Mouse (Mus musculus) kidney, postnatal 14 days (tissue): ENCODE measurements around the gene Gm7879.
"Not testable (repeated sequence)": the region's sequence is repeated elsewhere in the genome, so short reads cannot be mapped to it uniquely, and the experiment has no call there.

Experiments used
- DNase-seq: peaks from one replicate; pipeline ENCODE4 v3.0.0; 2022; ENCODE audit warnings: mixed read lengths

Gm7879 gene

GRCm38 (mm10) chr5:43912844-43913243, at the start of gene Gm7879:
Gm7879 (plus strand) TSS chr5:43913144.
- DNase-seq: not testable (repeated sequence)

DNA sequence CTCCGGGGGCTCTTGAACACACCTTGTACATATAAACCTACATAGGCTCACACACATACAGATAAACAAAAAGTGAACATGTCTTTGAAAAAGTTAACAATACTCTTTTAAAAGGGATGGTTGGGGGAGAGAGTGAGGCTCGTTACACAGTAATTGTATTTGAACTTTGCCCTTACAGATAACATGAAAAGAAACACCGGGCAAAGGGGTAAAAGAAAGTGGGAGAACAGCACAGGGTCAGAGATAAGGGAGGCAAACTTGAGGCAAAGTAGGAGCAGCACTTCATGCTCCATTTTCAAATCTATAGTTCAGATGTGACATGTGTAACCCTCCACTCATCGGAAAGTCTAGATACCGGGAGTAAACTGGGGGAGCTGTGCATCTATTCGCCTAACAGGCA, 49.3 kb upstream of the Gm7879 start:
- no peak for DNase-seq

GRCm38 (mm10) chr5:43865316-43865715, 47.6 kb upstream of the Gm7879 start:
- DNase-seq: peak; percentile 30

- DNase-seq: no peak
These were observed 44.7 kb upstream of the Gm7879 start, which contains the start of gene Cd38 for GRCm38 (mm10) chr5:43868253-43868652. Cd38 (plus strand) TSS chr5:43868553.

GRCm38 (mm10) chr5:43868711-43869600, 44.0 kb upstream of the Gm7879 start:
- DNase-seq: peak; percentile 46

DNA sequence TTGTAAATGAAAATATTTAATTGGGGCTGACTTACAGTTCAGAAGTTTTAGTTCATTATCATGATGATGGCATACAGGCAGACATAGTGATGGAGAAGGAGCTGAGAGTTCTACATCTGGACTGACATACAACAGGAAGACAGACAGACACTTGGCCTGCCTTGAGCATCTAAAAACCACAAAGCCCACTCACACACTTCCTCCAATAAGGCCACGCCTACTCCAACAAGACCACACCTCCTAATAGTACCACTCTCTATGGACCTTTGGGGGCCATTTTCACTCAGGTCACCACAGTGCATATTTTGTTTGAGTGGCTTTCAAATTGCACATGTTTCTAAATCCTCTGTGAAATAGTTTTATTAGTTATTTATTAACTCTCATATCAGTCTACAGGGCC, 41.1 kb upstream of the Gm7879 start:
- no peak for DNase-seq

- no peak for DNase-seq
These were observed 40.3 kb upstream of the Gm7879 start for GRCm38 (mm10) chr5:43872652-43873051.

GRCm38 (mm10) chr5:43882034-43882433, 30.9 kb upstream of the Gm7879 start:
- no peak for DNase-seq

- DNase-seq: no peak
These were observed 27.7 kb upstream of the Gm7879 start for GRCm38 (mm10) chr5:43885060-43885820.

DNA sequence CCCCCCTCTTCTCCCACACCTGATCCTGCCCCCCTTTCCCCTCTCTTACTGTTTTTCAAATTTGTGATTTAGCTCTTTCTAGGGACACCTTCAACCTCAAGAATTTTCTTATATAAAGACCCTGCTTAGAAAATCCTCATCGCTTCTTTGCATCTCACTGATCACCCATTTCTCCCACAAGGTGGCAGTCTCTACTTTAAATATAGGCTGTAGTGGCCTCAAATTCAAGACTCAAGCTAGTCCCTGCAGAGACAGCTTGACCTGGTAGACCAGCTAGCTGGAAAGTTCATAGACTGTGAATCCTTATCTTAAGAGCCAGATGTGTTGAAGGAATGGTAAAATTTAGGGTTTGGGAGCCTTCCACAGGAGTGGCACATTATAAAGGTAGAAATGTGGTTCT, 20.6 kb upstream of the Gm7879 start:
- peak; percentile 63 for DNase-seq

- DNase-seq: peak; percentile 77
These were observed 18.8 kb upstream of the Gm7879 start for GRCm38 (mm10) chr5:43894113-43894512.

DNA sequence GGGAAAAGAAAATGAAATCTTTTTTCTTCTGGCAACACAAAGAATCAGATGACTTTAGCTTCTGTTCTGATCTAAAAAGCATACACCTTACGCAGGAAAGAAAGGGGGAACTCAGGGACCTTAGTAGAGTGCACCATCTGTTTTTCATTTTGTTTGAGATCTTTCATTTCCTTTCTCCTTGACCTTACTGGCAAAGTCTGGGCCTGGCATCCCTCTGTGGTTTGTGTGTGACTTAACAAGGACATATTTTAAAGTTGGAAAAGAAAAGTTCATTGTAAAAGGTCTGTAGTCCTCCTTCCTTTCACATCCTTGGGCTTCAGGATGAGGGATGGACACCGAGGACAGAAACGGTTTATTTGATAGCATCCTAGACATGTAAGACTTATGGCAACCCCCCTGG, 17.0 kb upstream of the Gm7879 start:
- DNase-seq: no peak

- peak; percentile 48 for DNase-seq
These were observed 8.3 kb upstream of the Gm7879 start for GRCm38 (mm10) chr5:43904685-43905084.

- DNase-seq: no peak
These were observed 3.7 kb upstream of the Gm7879 start for GRCm38 (mm10) chr5:43909213-43909612.

- DNase-seq: no peak
These were observed 2.9 kb upstream of the Gm7879 start for GRCm38 (mm10) chr5:43910006-43910405.

GRCm38 (mm10) chr5:43915261-43915886, 2.4 kb downstream of the Gm7879 start:
- DNase-seq: no peak

- DNase-seq: no peak
These were observed 8.9 kb downstream of the Gm7879 start for GRCm38 (mm10) chr5:43921877-43922276.

DNA sequence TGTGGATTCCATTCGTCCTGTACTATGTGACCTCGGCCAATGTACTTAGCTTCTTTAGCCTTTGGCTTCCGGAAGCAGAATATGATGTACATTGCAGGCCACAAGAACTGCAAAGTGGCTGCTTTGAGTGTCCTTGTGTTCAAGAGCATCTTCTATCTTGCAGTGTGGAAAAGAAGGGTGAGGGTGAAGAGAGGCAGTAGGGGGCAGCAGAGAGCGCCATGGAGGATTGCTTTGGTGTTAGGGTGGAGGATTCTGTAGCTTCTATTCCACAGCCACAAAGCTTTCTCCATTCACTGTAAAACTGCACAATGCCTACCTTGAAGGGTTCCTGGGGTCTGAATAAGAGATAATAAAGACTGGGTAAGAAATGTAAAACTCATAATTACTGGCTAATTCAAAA, 11.0 kb downstream of the Gm7879 start:
- DNase-seq: peak; percentile 67

GRCm38 (mm10) chr5:43927729-43928128, 14.8 kb downstream of the Gm7879 start:
- no peak for DNase-seq

- DNase-seq: no peak
These were observed 20.3 kb downstream of the Gm7879 start for GRCm38 (mm10) chr5:43933269-43933668.

GRCm38 (mm10) chr5:43947330-43947977, 34.5 kb downstream of the Gm7879 start:
- no peak for DNase-seq

GRCm38 (mm10) chr5:43948111-43948743, 35.3 kb downstream of the Gm7879 start:
- peak; percentile 87 for DNase-seq
